Mouse (Mus musculus): ENCODE measurements around the gene Atp6v1g2. TPM values are rescaled to one million over a fixed set of nuclear protein-coding genes. Genes with fewer than 3 reads are reported as not detected.

The Atp6v1g2 gene
- polyA plus RNA-seq, 1 experiment from 2014 or later, result 151 TPM

DNA sequence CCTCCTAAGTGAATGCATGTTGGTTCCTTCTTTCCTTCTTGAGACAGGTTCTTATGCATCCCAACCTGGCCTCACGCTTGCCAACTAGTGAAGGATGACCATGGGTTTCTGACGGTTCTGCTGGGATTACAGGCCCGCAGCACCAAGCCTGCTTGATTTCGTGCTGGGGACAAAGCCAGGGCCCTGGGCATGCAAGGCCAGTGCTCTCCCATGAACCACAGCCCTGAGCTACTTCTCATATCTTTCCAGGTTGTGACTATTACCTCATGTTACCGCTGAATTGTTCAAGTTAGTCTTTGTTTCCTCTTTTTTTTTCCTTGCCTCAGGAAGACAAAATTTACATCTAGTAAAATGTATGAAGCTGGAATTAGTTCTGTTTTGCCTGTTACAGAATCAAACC, 40.5 kb upstream of the Atp6v1g2 start:
- no peaks in the 10 kb centered on the region for H3K36me3 ChIP-seq (ENCODE audit: control insufficient read depth, insufficient read depth, low read length)
- H3K4me3 ChIP-seq (ENCODE audit: low read length), result no peak overlapping the region
- peaks cover 25% of the 10 kb centered on the region for H3K27me3 ChIP-seq (replicated peaks; ENCODE audit: control insufficient read depth, insufficient read depth, low read length)
- 88% methylated on average over 5 of the region's 5 CpGs for WGBS
- no peaks in the 10 kb centered on the region for H3K9me3 ChIP-seq (ENCODE audit: control insufficient read depth, low read length)
- no peak overlapping the region for H3K27ac ChIP-seq (ENCODE audit: low read depth, low read length)
- no peak overlapping the region for H3K9ac ChIP-seq (ENCODE audit: low read depth, low read length)
- peaks cover 8% of the 10 kb centered on the region; the same call in 1 of the 2 replicates for H3K4me1 ChIP-seq (ENCODE audit: control insufficient read depth, insufficient read depth, low read depth, low read length)
- no peak for ATAC-seq
- H3K4me2 ChIP-seq (ENCODE audit: low read length), result no peak overlapping the region

DNA sequence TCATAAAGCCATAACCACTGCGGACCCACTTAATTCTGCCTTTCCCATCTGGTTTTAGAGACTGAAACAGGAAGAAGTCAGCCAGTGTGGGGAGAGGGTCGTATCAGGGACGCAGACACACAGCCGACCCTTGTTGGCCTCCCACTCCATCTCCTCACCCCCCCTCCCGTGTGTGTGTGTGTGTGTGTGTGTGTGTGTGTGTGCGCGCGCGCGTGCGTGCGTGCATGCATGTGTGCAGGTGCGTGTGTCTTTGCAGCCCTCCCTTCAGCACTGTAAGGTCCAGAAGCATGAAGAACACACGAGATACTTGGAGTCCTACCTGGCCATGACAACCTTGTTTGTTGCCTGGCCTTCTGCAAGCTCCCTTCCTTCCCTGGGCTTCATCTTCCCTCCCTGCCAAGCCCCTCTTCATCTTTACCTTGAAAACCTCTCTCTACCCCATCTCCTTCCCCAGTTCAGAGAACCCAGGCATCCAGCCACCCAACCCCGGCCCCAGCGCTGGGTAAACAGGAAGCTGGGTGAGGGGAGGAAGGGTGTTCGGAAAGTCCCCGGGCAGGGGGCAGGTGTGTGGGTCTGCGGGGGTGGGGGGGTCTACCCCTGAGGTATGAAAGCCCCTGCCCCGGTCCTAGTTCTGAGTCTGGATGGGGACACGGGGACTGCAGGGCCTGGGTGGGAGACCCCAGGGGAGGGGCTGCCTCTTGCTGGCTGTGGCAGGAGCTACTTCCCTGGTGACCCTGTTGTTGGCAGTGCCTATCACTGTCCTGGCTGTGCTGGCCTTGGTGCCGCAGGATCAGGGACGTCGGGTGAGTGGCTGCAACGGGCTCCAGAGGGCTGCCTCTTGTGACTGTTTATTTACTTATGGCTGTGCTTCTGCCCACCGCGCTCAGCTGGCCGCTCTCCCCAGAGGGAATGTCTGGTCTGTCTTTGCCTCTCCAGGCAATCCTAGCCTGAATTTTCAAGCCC, 39.3 kb upstream of the Atp6v1g2 start, which contains the start of gene Ltb:
TSS of gene Ltb (plus strand) at position 559 of the 963 bp plus-strand sequence.
- Histone ChIP-seq H3K27me3 (replicated peaks; ENCODE audit: control insufficient read depth, insufficient read depth, low read length) (peaks cover 25% of the 10 kb centered on the region), H3K36me3 (ENCODE audit: control insufficient read depth, insufficient read depth, low read length) (no peaks in the 10 kb centered on the region), H3K4me3 (ENCODE audit: low read length) (peak within 1 kb of the TSS; percentile 47), H3K27ac (ENCODE audit: low read depth, low read length) (no peak within 1 kb of the TSS), H3K9me3 (ENCODE audit: control insufficient read depth, low read length) (no peaks in the 10 kb centered on the region), H3K9ac (ENCODE audit: low read depth, low read length) (no peak within 1 kb of the TSS), H3K4me2 (ENCODE audit: low read length) (peak within 1 kb of the TSS; percentile 80; the same call in 1 of the 2 replicates), H3K4me1 (ENCODE audit: control insufficient read depth, insufficient read depth, low read depth, low read length) (peaks cover 8% of the 10 kb centered on the region; the same call in 1 of the 2 replicates)
- WGBS, result 69% methylated on average over 25 of the region's 28 CpGs
- no peak for ATAC-seq

DNA sequence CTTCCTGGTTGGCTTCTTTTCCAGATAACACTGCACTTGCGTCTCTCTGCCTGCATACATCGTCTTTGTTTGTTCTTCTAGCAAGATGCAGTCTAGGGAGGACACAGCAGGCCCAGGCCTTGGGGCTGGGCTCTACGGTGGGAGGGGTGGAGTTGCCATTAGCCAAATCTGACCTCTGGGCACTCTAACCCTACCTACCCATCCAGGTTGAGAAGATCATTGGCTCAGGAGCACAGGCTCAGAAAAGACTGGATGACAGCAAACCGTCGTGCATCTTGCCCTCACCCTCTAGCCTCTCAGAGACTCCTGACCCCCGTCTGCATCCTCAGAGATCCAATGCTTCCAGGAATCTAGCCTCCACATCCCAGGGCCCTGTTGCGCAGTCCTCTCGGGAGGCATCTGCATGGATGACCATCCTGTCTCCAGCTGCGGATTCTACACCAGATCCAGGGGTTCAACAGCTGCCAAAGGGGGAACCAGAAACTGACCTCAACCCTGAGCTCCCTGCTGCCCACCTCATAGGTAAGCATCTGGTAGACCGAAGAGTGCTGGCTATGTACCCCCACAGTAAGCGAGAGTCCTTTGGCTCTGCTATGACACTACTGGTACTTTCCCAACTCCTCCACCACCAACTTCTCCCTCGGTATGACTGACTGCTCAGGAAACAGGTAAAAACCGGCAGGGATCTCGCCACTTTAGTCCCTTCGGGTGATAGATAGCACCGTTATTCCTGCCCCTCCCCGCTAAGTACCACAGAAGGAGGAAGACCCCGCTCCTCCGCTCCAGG, 38.4 kb upstream of the Atp6v1g2 start:
- Histone ChIP-seq H3K4me1 (ENCODE audit: control insufficient read depth, insufficient read depth, low read depth, low read length) (peaks cover 8% of the 10 kb centered on the region; the same call in 1 of the 2 replicates), H3K4me3 (ENCODE audit: low read length) (peak overlapping the region; percentile 47), H3K27me3 (replicated peaks; ENCODE audit: control insufficient read depth, insufficient read depth, low read length) (peaks cover 25% of the 10 kb centered on the region), H3K27ac (ENCODE audit: low read depth, low read length) (no peak overlapping the region), H3K4me2 (ENCODE audit: low read length) (peak overlapping the region; percentile 80), H3K9ac (ENCODE audit: low read depth, low read length) (peak overlapping the region; percentile 56), H3K9me3 (ENCODE audit: control insufficient read depth, low read length) (no peaks in the 10 kb centered on the region), H3K36me3 (ENCODE audit: control insufficient read depth, insufficient read depth, low read length) (no peaks in the 10 kb centered on the region)
- 46% methylated on average over 19 of the region's 19 CpGs for WGBS
- no peak for ATAC-seq

DNA sequence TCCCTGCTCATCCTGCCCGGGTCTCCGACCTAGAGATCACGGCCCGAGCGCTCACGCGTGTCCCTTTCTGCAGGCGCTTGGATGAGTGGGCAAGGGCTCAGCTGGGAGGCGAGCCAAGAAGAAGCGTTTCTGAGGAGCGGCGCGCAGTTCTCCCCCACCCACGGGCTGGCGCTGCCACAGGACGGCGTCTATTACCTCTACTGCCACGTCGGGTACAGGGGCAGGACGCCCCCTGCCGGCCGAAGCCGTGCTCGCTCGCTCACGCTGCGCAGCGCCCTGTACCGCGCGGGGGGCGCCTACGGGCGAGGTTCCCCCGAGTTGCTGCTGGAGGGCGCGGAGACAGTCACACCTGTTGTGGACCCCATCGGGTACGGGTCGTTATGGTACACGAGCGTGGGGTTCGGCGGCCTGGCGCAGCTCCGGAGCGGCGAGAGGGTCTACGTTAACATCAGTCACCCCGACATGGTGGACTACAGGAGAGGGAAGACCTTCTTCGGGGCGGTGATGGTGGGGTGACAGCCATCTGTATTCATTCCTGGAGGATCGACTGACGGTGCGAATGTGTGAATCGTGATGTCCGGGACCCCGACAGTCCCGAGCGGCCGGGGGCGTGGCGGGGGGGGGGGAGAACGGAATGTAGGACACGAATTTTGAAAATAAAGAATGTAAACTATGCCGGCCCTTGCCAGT, 37.7 kb upstream of the Atp6v1g2 start:
- H3K27ac ChIP-seq (ENCODE audit: low read depth, low read length), result no peak overlapping the region
- H3K27me3 ChIP-seq (replicated peaks; ENCODE audit: control insufficient read depth, insufficient read depth, low read length), result peaks cover 29% of the 10 kb centered on the region
- WGBS, result 2% methylated on average over 65 of the region's 66 CpGs
- H3K4me1 ChIP-seq (ENCODE audit: control insufficient read depth, insufficient read depth, low read depth, low read length), result peaks cover 8% of the 10 kb centered on the region; the same call in 1 of the 2 replicates
- peak overlapping the region; percentile 47 for H3K4me3 ChIP-seq (ENCODE audit: low read length)
- H3K4me2 ChIP-seq (ENCODE audit: low read length), result peak overlapping the region; percentile 80
- H3K36me3 ChIP-seq (ENCODE audit: control insufficient read depth, insufficient read depth, low read length), result no peaks in the 10 kb centered on the region
- H3K9me3 ChIP-seq (ENCODE audit: control insufficient read depth, low read length), result no peaks in the 10 kb centered on the region
- peak; percentile 76 for ATAC-seq
- H3K9ac ChIP-seq (ENCODE audit: low read depth, low read length), result peak overlapping the region; percentile 56

DNA sequence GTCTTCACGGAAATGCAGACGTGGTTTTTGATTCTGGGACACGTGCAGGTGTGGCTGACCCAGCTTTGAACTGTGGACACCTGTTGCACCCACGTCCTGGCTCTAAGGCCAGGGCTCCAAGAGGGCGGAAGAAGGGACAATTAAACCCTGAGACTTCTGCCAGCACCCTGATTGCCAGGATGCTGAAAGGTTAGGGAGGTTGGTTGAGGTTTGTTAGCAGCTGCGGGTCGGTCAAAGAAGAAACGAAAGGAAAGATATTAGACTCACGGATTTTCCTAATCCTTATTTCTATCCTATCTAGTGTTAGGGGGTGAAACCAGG, 37.2 kb upstream of the Atp6v1g2 start:
- Histone ChIP-seq H3K27ac (ENCODE audit: low read depth, low read length) (no peak overlapping the region), H3K9me3 (ENCODE audit: control insufficient read depth, low read length) (no peaks in the 10 kb centered on the region), H3K36me3 (ENCODE audit: control insufficient read depth, insufficient read depth, low read length) (no peaks in the 10 kb centered on the region), H3K27me3 (replicated peaks; ENCODE audit: control insufficient read depth, insufficient read depth, low read length) (peaks cover 29% of the 10 kb centered on the region), H3K9ac (ENCODE audit: low read depth, low read length) (no peak overlapping the region), H3K4me3 (ENCODE audit: low read length) (peak overlapping the region; percentile 47), H3K4me1 (ENCODE audit: control insufficient read depth, insufficient read depth, low read depth, low read length) (peaks cover 8% of the 10 kb centered on the region; the same call in 1 of the 2 replicates), H3K4me2 (ENCODE audit: low read length) (peak overlapping the region; percentile 80)
- ATAC-seq, result no peak
- 30% methylated on average over 9 of the region's 9 CpGs for WGBS

DNA sequence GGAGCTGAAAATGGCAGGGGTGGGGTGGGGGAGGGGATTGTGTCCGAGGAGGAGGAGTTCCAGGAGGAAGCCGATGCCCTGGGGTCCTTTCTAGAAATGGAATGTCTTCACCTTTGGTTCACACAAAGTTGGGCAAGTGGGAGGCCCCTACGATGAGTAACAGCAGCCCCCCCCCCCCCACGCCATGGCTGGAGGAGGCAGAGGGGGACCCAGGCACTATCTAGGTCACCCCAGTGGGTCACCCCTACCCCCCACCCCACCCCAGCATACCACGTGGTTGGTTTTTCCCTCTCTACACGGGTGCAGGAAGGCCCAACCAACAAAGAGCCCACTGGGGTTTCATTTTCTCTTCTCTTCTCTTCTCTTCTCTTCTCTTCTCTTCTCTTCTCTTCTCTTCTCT, 36.3 kb upstream of the Atp6v1g2 start:
- no peak overlapping the region for H3K9ac ChIP-seq (ENCODE audit: low read depth, low read length)
- WGBS, result 50% methylated on average over 6 of the region's 6 CpGs
- no peak overlapping the region for H3K4me2 ChIP-seq (ENCODE audit: low read length)
- no peaks in the 10 kb centered on the region for H3K36me3 ChIP-seq (ENCODE audit: control insufficient read depth, insufficient read depth, low read length)
- no peaks in the 10 kb centered on the region for H3K9me3 ChIP-seq (ENCODE audit: control insufficient read depth, low read length)
- no peak for ATAC-seq
- no peak overlapping the region for H3K27ac ChIP-seq (ENCODE audit: low read depth, low read length)
- no peak overlapping the region for H3K4me3 ChIP-seq (ENCODE audit: low read length)
- peaks cover 31% of the 10 kb centered on the region for H3K27me3 ChIP-seq (replicated peaks; ENCODE audit: control insufficient read depth, insufficient read depth, low read length)
- H3K4me1 ChIP-seq (ENCODE audit: control insufficient read depth, insufficient read depth, low read depth, low read length), result peaks cover 8% of the 10 kb centered on the region; the same call in 1 of the 2 replicates

DNA sequence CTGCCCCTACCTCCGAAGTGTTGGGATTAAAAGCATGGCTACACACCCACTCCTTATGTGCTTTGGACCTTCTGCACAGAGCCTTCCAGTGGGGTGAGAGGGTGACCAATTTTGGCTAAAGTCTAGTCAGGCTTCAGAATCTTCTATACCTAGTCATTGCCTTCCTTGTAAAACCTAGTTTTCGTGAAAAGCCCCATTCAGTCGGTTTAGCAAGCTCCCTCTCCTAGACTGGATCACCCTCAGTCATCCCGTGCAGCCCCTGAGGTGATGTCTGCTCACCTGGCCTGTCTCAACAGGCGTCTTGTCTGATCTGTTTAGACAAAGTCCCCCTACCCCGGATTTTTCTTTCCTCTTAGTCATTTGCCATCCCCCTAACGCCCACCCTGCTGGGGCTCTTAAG, 35.4 kb upstream of the Atp6v1g2 start:
- Histone ChIP-seq H3K27me3 (replicated peaks; ENCODE audit: control insufficient read depth, insufficient read depth, low read length) (peaks cover 31% of the 10 kb centered on the region), H3K27ac (ENCODE audit: low read depth, low read length) (no peak overlapping the region), H3K9ac (ENCODE audit: low read depth, low read length) (no peak overlapping the region), H3K4me1 (ENCODE audit: control insufficient read depth, insufficient read depth, low read depth, low read length) (peaks cover 8% of the 10 kb centered on the region; the same call in 1 of the 2 replicates), H3K4me2 (ENCODE audit: low read length) (no peak overlapping the region), H3K4me3 (ENCODE audit: low read length) (no peak overlapping the region), H3K36me3 (ENCODE audit: control insufficient read depth, insufficient read depth, low read length) (no peaks in the 10 kb centered on the region), H3K9me3 (ENCODE audit: control insufficient read depth, low read length) (no peaks in the 10 kb centered on the region)
- no peak for ATAC-seq
- WGBS, result 76% methylated on average over 7 of the region's 7 CpGs

DNA sequence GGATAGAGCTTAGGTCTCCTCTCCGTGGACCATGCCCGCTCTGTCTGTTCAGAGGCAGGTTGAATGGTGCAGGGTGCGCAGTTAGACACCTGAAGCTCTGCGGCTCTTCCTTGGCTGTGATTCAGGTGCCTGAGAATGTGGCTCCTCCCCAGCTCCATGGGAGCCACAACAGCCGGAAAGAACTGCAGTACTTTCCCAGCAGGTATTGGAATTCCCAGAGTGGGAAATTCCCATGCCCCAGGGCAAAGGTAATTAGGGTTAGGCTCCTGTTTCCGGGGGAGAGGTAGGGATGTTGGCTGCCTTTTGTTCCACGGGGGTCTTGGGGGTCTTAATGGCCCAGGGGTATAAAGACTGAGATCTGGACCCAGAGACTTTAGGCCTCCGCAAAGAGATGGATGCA, 34.5 kb upstream of the Atp6v1g2 start:
- Histone ChIP-seq H3K9ac (ENCODE audit: low read depth, low read length) (no peak overlapping the region), H3K9me3 (ENCODE audit: control insufficient read depth, low read length) (no peaks in the 10 kb centered on the region), H3K36me3 (ENCODE audit: control insufficient read depth, insufficient read depth, low read length) (no peaks in the 10 kb centered on the region), H3K27ac (ENCODE audit: low read depth, low read length) (no peak overlapping the region), H3K4me1 (ENCODE audit: control insufficient read depth, insufficient read depth, low read depth, low read length) (peaks cover 8% of the 10 kb centered on the region; the same call in 1 of the 2 replicates), H3K4me2 (ENCODE audit: low read length) (no peak overlapping the region), H3K4me3 (ENCODE audit: low read length) (no peak overlapping the region), H3K27me3 (replicated peaks; ENCODE audit: control insufficient read depth, insufficient read depth, low read length) (peaks cover 31% of the 10 kb centered on the region)
- no peak for ATAC-seq
- 34% methylated on average over 8 of the region's 8 CpGs for WGBS

Data from hindbrain, embryonic 16.5 days (tissue).